ENCODE assay signal across 19 mouse cellular contexts in genomic region chr7:118419491-118420180, GRCm38 (mm10). TPM values are rescaled to one million over a fixed set of nuclear protein-coding genes. Genes with fewer than 3 reads are reported as not detected.
A peak's percentile ranks its signal among the peaks of the same experiment; 100 is the strongest.
DNase-seq lines count a peak whose midpoint lies in the region; ATAC-seq and TF ChIP-seq lines count a peak whose summit lies in the region.
"Had no signal": no experiment of that assay in that cellular context is flagged by ENCODE, and none has a peak within 500 bp of the region (broad histone marks: within the 10 kb centered on the region; RNA-seq: fewer than 3 reads in every experiment).

No protein-coding gene starts in this region.

- TF ChIP-seq CTCF in stomach, postnatal 0 days (IDR thresholded peaks at IDR 0.05; ENCODE audit: low read depth) = no peak

- H3K36me3 ChIP-seq in forebrain, embryonic 15.5 days = no peaks in the 10 kb centered on the region
- H3K36me3 ChIP-seq in midbrain, embryonic 13.5 days = no peaks in the 10 kb centered on the region
- H3K36me3 ChIP-seq in stomach, postnatal 0 days (ENCODE audit: control insufficient read depth, insufficient read depth, low read length) = no peaks in the 10 kb centered on the region
- H3K36me3 ChIP-seq: intestine, embryonic 15.5 days had no signal

- TF ChIP-seq EP300 in stomach, postnatal 0 days (optimal IDR thresholded peaks at IDR 0.05) = no peak

- peak overlapping the region; percentile 25 for H3K4me2 ChIP-seq in forebrain, embryonic 15.5 days (replicated peaks)
- H3K4me2 ChIP-seq in midbrain, embryonic 13.5 days (replicated peaks) = peak overlapping the region; percentile 19; the same call in 1 of the 2 replicates
- no peak overlapping the region for H3K4me2 ChIP-seq in stomach, postnatal 0 days (replicated peaks; ENCODE audit: low read depth)
- H3K4me2 ChIP-seq: intestine, embryonic 15.5 days had no signal

- H3K4me1 ChIP-seq in forebrain, embryonic 15.5 days = peaks cover 9% of the 10 kb centered on the region
- peaks cover 6% of the 10 kb centered on the region for H3K4me1 ChIP-seq in midbrain, embryonic 13.5 days (replicated peaks)
- no peaks in the 10 kb centered on the region for H3K4me1 ChIP-seq in stomach, postnatal 0 days (replicated peaks; ENCODE audit: control insufficient read depth, insufficient read depth)
- H3K4me1 ChIP-seq: intestine, embryonic 15.5 days had no signal

- H3K27ac ChIP-seq in forebrain, embryonic 15.5 days (replicated peaks) = peak overlapping the region; percentile 33; the same call in 1 of the 2 replicates
- H3K27ac ChIP-seq in midbrain, embryonic 13.5 days = no peak overlapping the region
- H3K27ac ChIP-seq in stomach, postnatal 0 days (replicated peaks) = no peak overlapping the region
- H3K27ac ChIP-seq: intestine, embryonic 15.5 days; kidney, postnatal 0 days; macrophage had no signal

- no peak overlapping the region for H3K4me3 ChIP-seq in forebrain, embryonic 15.5 days
- H3K4me3 ChIP-seq in midbrain, embryonic 13.5 days (replicated peaks) = no peak overlapping the region
- no peak overlapping the region for H3K4me3 ChIP-seq in stomach, postnatal 0 days (ENCODE audit: low read depth, low read length)
- H3K4me3 ChIP-seq: intestine, embryonic 15.5 days had no signal

- 0 out of 2 replicates have a peak overlapping the region, but pooled peaks have one; percentile 15 for H3K9ac ChIP-seq in forebrain, embryonic 15.5 days (replicated peaks)
- no peak overlapping the region for H3K9ac ChIP-seq in midbrain, embryonic 13.5 days (replicated peaks)
- H3K9ac ChIP-seq in stomach, postnatal 0 days (ENCODE audit: low read length) = no peak overlapping the region
- H3K9ac ChIP-seq: intestine, embryonic 15.5 days had no signal

- ATAC-seq in forebrain, embryonic 15.5 days (replicated peaks) = peak; percentile 58; the same call in 1 of the 2 replicates
- 0 out of 2 replicates have a peak, but pooled peaks have one; percentile 66 for ATAC-seq in midbrain, embryonic 13.5 days
- ATAC-seq in stomach, postnatal 0 days (ENCODE audit: low FRiP score, low TSS enrichment) = no peak
- ATAC-seq: CD4-positive, CD25-positive, alpha-beta regulatory T cell, adult 4 months; intestine, embryonic 15.5 days had no signal

- DNase-seq in A20 (ENCODE audit: low read depth, low spot score) (peak; percentile 50), ZHBTc4 (ENCODE audit: low read depth, low spot score) (peak; percentile 14)
- DNase-seq in kidney, adult 11 months = no peak
- no peak for DNase-seq in stomach, postnatal 0 days (ENCODE audit: low spot score)
- DNase-seq in cerebellum, adult 9-11 months = no peak
- no peak for DNase-seq in adrenal gland, adult (ENCODE audit: inconsistent age in 2 of 2, low spot score in 1 of 2)
- DNase-seq: adrenal gland, postnatal 14 days; cerebellum, postnatal 14 days; heart, postnatal 10 days; lung, adult 2 months; right cerebral cortex, postnatal 4 days; thymus, postnatal 14 days had no signal

- H3K27me3 ChIP-seq in forebrain, embryonic 15.5 days = no peaks in the 10 kb centered on the region
- H3K27me3 ChIP-seq in midbrain, embryonic 13.5 days = no peaks in the 10 kb centered on the region
- H3K27me3 ChIP-seq in stomach, postnatal 0 days (ENCODE audit: control insufficient read depth, insufficient read depth, low read length) = no peaks in the 10 kb centered on the region
- H3K27me3 ChIP-seq: intestine, embryonic 15.5 days had no signal

- H3K9me3 ChIP-seq in forebrain, embryonic 15.5 days = no peaks in the 10 kb centered on the region
- H3K9me3 ChIP-seq in midbrain, embryonic 13.5 days = no peaks in the 10 kb centered on the region
- no peaks in the 10 kb centered on the region for H3K9me3 ChIP-seq in stomach, postnatal 0 days (ENCODE audit: control insufficient read depth, low read length)
- H3K9me3 ChIP-seq: intestine, embryonic 15.5 days had no signal

- 30% methylated on average over 6 of the region's 6 CpGs for WGBS in forebrain, embryonic 15.5 days
- WGBS in midbrain, embryonic 13.5 days = 48% methylated on average over 6 of the region's 6 CpGs
- WGBS in stomach, postnatal 0 days = 60% methylated on average over 6 of the region's 6 CpGs

RNA-seq across cellular contexts. Expression of gene Syt17, which starts 28.4 kb away (rescaled TPM):
- polyA plus RNA-seq in forebrain, embryonic 15.5 days (2015; fragmentation: Nextera tagmentation; extraction: Ambion mirVana) = 5.9 and 6.5 TPM in 2 replicates
- 8.2 and 9.6 TPM in 2 replicates for polyA plus RNA-seq in midbrain, embryonic 13.5 days (2015; fragmentation: Nextera tagmentation; extraction: Ambion mirVana)
- polyA plus RNA-seq in stomach, postnatal 0 days (2015; fragmentation: Nextera tagmentation; extraction: Ambion mirVana) = 3.3 and 3.8 TPM in 2 replicates
- polyA plus RNA-seq: liver, adult 2 months; macrophage had no signal

Comparison
In these comparisons a context has a peak if more than half of its experiments do, and no peak if none do; other contexts are left out.
1. DNase-seq: peak in A20 (single experiment) and ZHBTc4 (single experiment); none in kidney, adult 11 months (single experiment), stomach, postnatal 0 days (single experiment), cerebellum, adult 9-11 months (single experiment) and adrenal gland, adult (0 of 2).